Mouse (Mus musculus): ENCODE measurements around the gene Trim67. TPM values are rescaled to one million over a fixed set of nuclear protein-coding genes. Genes with fewer than 3 reads are reported as not detected.

The Trim67 gene
- polyA plus RNA-seq, 1 experiment from 2014 or later: 0.17 TPM

- Histone ChIP-seq H3K4me1 (ENCODE audit: control insufficient read depth, insufficient read depth, low read length) (no peaks in the 10 kb centered on the region), H3K9ac (ENCODE audit: low read length) (no peak overlapping the region), H3K9me3 (replicated peaks; ENCODE audit: control insufficient read depth, low read length) (no peaks in the 10 kb centered on the region), H3K4me3 (ENCODE audit: low read length) (no peak overlapping the region), H3K27me3 (ENCODE audit: control insufficient read depth, insufficient read depth, low read length) (peaks cover 5% of the 10 kb centered on the region; the same call in 1 of the 2 replicates), H3K27ac (ENCODE audit: low read length) (no peak overlapping the region), H3K36me3 (ENCODE audit: control insufficient read depth, insufficient read depth) (no peaks in the 10 kb centered on the region), H3K4me2 (ENCODE audit: low read depth, low read length) (no peak overlapping the region)
- ATAC-seq (replicated peaks; ENCODE audit: extremely low read depth, insufficient read depth, low FRiP score): no peak
- WGBS: 45% methylated on average over 12 of the region's 12 CpGs
These were observed 11.2 kb downstream of the Trim67 start for GRCm38 (mm10) chr8:124803824-124804702.

- no peak overlapping the region for H3K4me2 ChIP-seq (ENCODE audit: low read depth, low read length)
- H3K4me3 ChIP-seq (ENCODE audit: low read length): no peak overlapping the region
- H3K27ac ChIP-seq (ENCODE audit: low read length): no peak overlapping the region
- H3K36me3 ChIP-seq (ENCODE audit: control insufficient read depth, insufficient read depth): no peaks in the 10 kb centered on the region
- H3K9ac ChIP-seq (ENCODE audit: low read length): no peak overlapping the region
- WGBS: 83% methylated on average over 4 of the region's 4 CpGs
- H3K4me1 ChIP-seq (ENCODE audit: control insufficient read depth, insufficient read depth, low read length): no peaks in the 10 kb centered on the region
- H3K27me3 ChIP-seq (ENCODE audit: control insufficient read depth, insufficient read depth, low read length): 0 out of 2 replicates have a peak, but pooled peaks cover 2% of the 10 kb centered on the region
- H3K9me3 ChIP-seq (replicated peaks; ENCODE audit: control insufficient read depth, low read length): no peaks in the 10 kb centered on the region
- no peak for ATAC-seq (replicated peaks; ENCODE audit: extremely low read depth, insufficient read depth, low FRiP score)
These were observed 13.1 kb downstream of the Trim67 start for GRCm38 (mm10) chr8:124805990-124806389.

- H3K27ac ChIP-seq (ENCODE audit: low read length): no peak overlapping the region
- H3K4me3 ChIP-seq (ENCODE audit: low read length): no peak overlapping the region
- no peak for ATAC-seq (replicated peaks; ENCODE audit: extremely low read depth, insufficient read depth, low FRiP score)
- 51% methylated on average over 2 of the region's 2 CpGs for WGBS
- no peaks in the 10 kb centered on the region for H3K9me3 ChIP-seq (replicated peaks; ENCODE audit: control insufficient read depth, low read length)
- no peaks in the 10 kb centered on the region for H3K36me3 ChIP-seq (ENCODE audit: control insufficient read depth, insufficient read depth)
- H3K4me2 ChIP-seq (ENCODE audit: low read depth, low read length): no peak overlapping the region
- no peaks in the 10 kb centered on the region for H3K27me3 ChIP-seq (ENCODE audit: control insufficient read depth, insufficient read depth, low read length)
- no peaks in the 10 kb centered on the region for H3K4me1 ChIP-seq (ENCODE audit: control insufficient read depth, insufficient read depth, low read length)
- no peak overlapping the region for H3K9ac ChIP-seq (ENCODE audit: low read length)
These were observed 16.5 kb downstream of the Trim67 start for GRCm38 (mm10) chr8:124809419-124809818.

- no peak overlapping the region for H3K27ac ChIP-seq (ENCODE audit: low read length)
- H3K4me3 ChIP-seq (ENCODE audit: low read length): no peak overlapping the region
- no peaks in the 10 kb centered on the region for H3K27me3 ChIP-seq (ENCODE audit: control insufficient read depth, insufficient read depth, low read length)
- no peak overlapping the region for H3K9ac ChIP-seq (ENCODE audit: low read length)
- no peak for ATAC-seq (replicated peaks; ENCODE audit: extremely low read depth, insufficient read depth, low FRiP score)
- H3K4me1 ChIP-seq (ENCODE audit: control insufficient read depth, insufficient read depth, low read length): no peaks in the 10 kb centered on the region
- no peak overlapping the region for H3K4me2 ChIP-seq (ENCODE audit: low read depth, low read length)
- WGBS: 56% methylated on average over 5 of the region's 5 CpGs
- no peaks in the 10 kb centered on the region for H3K9me3 ChIP-seq (replicated peaks; ENCODE audit: control insufficient read depth, low read length)
- H3K36me3 ChIP-seq (ENCODE audit: control insufficient read depth, insufficient read depth): no peaks in the 10 kb centered on the region
These were observed 17.2 kb downstream of the Trim67 start for GRCm38 (mm10) chr8:124810056-124810610.

- no peak for ATAC-seq (replicated peaks; ENCODE audit: extremely low read depth, insufficient read depth, low FRiP score)
- Histone ChIP-seq H3K4me1 (ENCODE audit: control insufficient read depth, insufficient read depth, low read length) (no peaks in the 10 kb centered on the region), H3K9me3 (replicated peaks; ENCODE audit: control insufficient read depth, low read length) (no peaks in the 10 kb centered on the region), H3K9ac (ENCODE audit: low read length) (no peak overlapping the region), H3K4me2 (ENCODE audit: low read depth, low read length) (no peak overlapping the region), H3K4me3 (ENCODE audit: low read length) (no peak overlapping the region), H3K27ac (ENCODE audit: low read length) (no peak overlapping the region), H3K36me3 (ENCODE audit: control insufficient read depth, insufficient read depth) (no peaks in the 10 kb centered on the region), H3K27me3 (ENCODE audit: control insufficient read depth, insufficient read depth, low read length) (no peaks in the 10 kb centered on the region)
- WGBS: 42% methylated on average over 9 of the region's 9 CpGs
These were observed 17.9 kb downstream of the Trim67 start for GRCm38 (mm10) chr8:124810689-124811394.

- H3K27me3 ChIP-seq (ENCODE audit: control insufficient read depth, insufficient read depth, low read length): no peaks in the 10 kb centered on the region
- 57% methylated on average over 4 of the region's 4 CpGs for WGBS
- H3K9me3 ChIP-seq (replicated peaks; ENCODE audit: control insufficient read depth, low read length): peaks cover 8% of the 10 kb centered on the region
- no peak overlapping the region for H3K9ac ChIP-seq (ENCODE audit: low read length)
- no peaks in the 10 kb centered on the region for H3K36me3 ChIP-seq (ENCODE audit: control insufficient read depth, insufficient read depth)
- no peaks in the 10 kb centered on the region for H3K4me1 ChIP-seq (ENCODE audit: control insufficient read depth, insufficient read depth, low read length)
- H3K4me2 ChIP-seq (ENCODE audit: low read depth, low read length): no peak overlapping the region
- no peak overlapping the region for H3K4me3 ChIP-seq (ENCODE audit: low read length)
- no peak overlapping the region for H3K27ac ChIP-seq (ENCODE audit: low read length)
- ATAC-seq (replicated peaks; ENCODE audit: extremely low read depth, insufficient read depth, low FRiP score): no peak
These were observed 20.4 kb downstream of the Trim67 start for GRCm38 (mm10) chr8:124813326-124813725.

GRCm38 (mm10) chr8:124815870-124816269 is 23.0 kb downstream of the Trim67 start:
- Histone ChIP-seq H3K27me3 (ENCODE audit: control insufficient read depth, insufficient read depth, low read length) (peaks cover under 1% of the 10 kb centered on the region; the same call in 1 of the 2 replicates), H3K9me3 (replicated peaks; ENCODE audit: control insufficient read depth, low read length) (peaks cover 8% of the 10 kb centered on the region), H3K27ac (ENCODE audit: low read length) (no peak overlapping the region), H3K4me3 (ENCODE audit: low read length) (no peak overlapping the region), H3K9ac (ENCODE audit: low read length) (no peak overlapping the region), H3K4me2 (ENCODE audit: low read depth, low read length) (no peak overlapping the region), H3K4me1 (ENCODE audit: control insufficient read depth, insufficient read depth, low read length) (no peaks in the 10 kb centered on the region), H3K36me3 (ENCODE audit: control insufficient read depth, insufficient read depth) (no peaks in the 10 kb centered on the region)
- ATAC-seq (replicated peaks; ENCODE audit: extremely low read depth, insufficient read depth, low FRiP score): no peak
- WGBS: 82% methylated on average over 12 of the region's 12 CpGs

- WGBS: 87% methylated on average over 11 of the region's 11 CpGs
- no peak for ATAC-seq (replicated peaks; ENCODE audit: extremely low read depth, insufficient read depth, low FRiP score)
- Histone ChIP-seq H3K9ac (ENCODE audit: low read length) (no peak overlapping the region), H3K27me3 (ENCODE audit: control insufficient read depth, insufficient read depth, low read length) (peaks cover 2% of the 10 kb centered on the region; the same call in 1 of the 2 replicates), H3K9me3 (replicated peaks; ENCODE audit: control insufficient read depth, low read length) (peaks cover 8% of the 10 kb centered on the region), H3K36me3 (ENCODE audit: control insufficient read depth, insufficient read depth) (no peaks in the 10 kb centered on the region), H3K4me2 (ENCODE audit: low read depth, low read length) (no peak overlapping the region), H3K4me3 (ENCODE audit: low read length) (no peak overlapping the region), H3K4me1 (ENCODE audit: control insufficient read depth, insufficient read depth, low read length) (no peaks in the 10 kb centered on the region), H3K27ac (ENCODE audit: low read length) (no peak overlapping the region)
These were observed 24.0 kb downstream of the Trim67 start for GRCm38 (mm10) chr8:124816866-124817265.

GRCm38 (mm10) chr8:124817361-124817760 is 24.5 kb downstream of the Trim67 start:
- H3K27me3 ChIP-seq (ENCODE audit: control insufficient read depth, insufficient read depth, low read length): peaks cover 2% of the 10 kb centered on the region; the same call in 1 of the 2 replicates
- H3K9ac ChIP-seq (ENCODE audit: low read length): no peak overlapping the region
- WGBS: 71% methylated on average over 3 of the region's 3 CpGs
- no peak overlapping the region for H3K4me2 ChIP-seq (ENCODE audit: low read depth, low read length)
- no peak for ATAC-seq (replicated peaks; ENCODE audit: extremely low read depth, insufficient read depth, low FRiP score)
- H3K27ac ChIP-seq (ENCODE audit: low read length): no peak overlapping the region
- peaks cover 8% of the 10 kb centered on the region for H3K9me3 ChIP-seq (replicated peaks; ENCODE audit: control insufficient read depth, low read length)
- no peaks in the 10 kb centered on the region for H3K4me1 ChIP-seq (ENCODE audit: control insufficient read depth, insufficient read depth, low read length)
- H3K4me3 ChIP-seq (ENCODE audit: low read length): no peak overlapping the region
- no peaks in the 10 kb centered on the region for H3K36me3 ChIP-seq (ENCODE audit: control insufficient read depth, insufficient read depth)
